ENCODE assay signal across 11 mouse cellular contexts in the genomic region with DNA sequence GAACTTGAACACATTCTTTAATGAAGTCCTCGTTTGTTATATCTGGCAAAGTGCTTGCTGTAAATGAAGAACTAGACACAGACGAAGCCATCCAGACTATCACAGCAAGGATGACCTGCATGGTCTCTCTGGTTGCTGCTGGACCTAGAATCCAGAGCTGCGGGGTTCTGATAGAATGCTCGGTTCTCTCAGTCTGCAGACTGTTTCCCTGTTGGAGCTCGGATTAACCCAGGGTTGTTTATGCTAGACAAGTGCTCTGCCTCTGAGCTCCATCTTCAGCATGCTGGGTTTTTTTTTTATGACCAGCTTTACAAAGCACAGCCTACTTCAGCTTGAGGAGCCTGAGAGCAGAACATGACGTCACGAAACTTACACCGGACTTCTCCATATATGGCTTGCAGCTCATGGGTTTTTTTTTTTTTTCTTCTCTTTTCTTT. TPM values are rescaled to one million over a fixed set of nuclear protein-coding genes. Genes with fewer than 3 reads are reported as not detected.
DNase-seq lines count a peak whose midpoint lies in the region; ATAC-seq and TF ChIP-seq lines count a peak whose summit lies in the region.
"Had no signal": no experiment of that assay in that cellular context is flagged by ENCODE, and none has a peak within 500 bp of the region (broad histone marks: within the 10 kb centered on the region; RNA-seq: fewer than 3 reads in every experiment).

No protein-coding gene starts in this region.

- 57% methylated on average over 8 of the region's 8 CpGs for WGBS in lung, embryonic 14.5 days
- WGBS in stomach, embryonic 15.5 days = 54% methylated on average over 8 of the region's 8 CpGs
- WGBS in forebrain, embryonic 11.5 days = 85% methylated on average over 8 of the region's 8 CpGs

- TF ChIP-seq CTCF in lung, embryonic 14.5 days (IDR thresholded peaks at IDR 0.05; ENCODE audit: low read depth) = no peak

- H3K4me1 ChIP-seq in lung, embryonic 14.5 days (ENCODE audit: insufficient read depth) = no peaks in the 10 kb centered on the region
- H3K4me1 ChIP-seq in stomach, embryonic 15.5 days = no peaks in the 10 kb centered on the region
- H3K4me1 ChIP-seq in forebrain, embryonic 11.5 days (replicated peaks; ENCODE audit: control insufficient read depth, insufficient read depth, low read length) = no peaks in the 10 kb centered on the region
- H3K4me1 ChIP-seq: midbrain, embryonic 13.5 days had no signal

- no peak overlapping the region for H3K27ac ChIP-seq in lung, embryonic 14.5 days (ENCODE audit: low read depth)
- H3K27ac ChIP-seq in stomach, embryonic 15.5 days = peak overlapping the region; percentile 49
- no peak overlapping the region for H3K27ac ChIP-seq in forebrain, embryonic 11.5 days (ENCODE audit: low read depth, low read length)
- H3K27ac ChIP-seq: midbrain, embryonic 13.5 days had no signal

- no peaks in the 10 kb centered on the region for H3K36me3 ChIP-seq in lung, embryonic 14.5 days (ENCODE audit: insufficient read depth)
- H3K36me3 ChIP-seq in stomach, embryonic 15.5 days = no peaks in the 10 kb centered on the region
- no peaks in the 10 kb centered on the region for H3K36me3 ChIP-seq in forebrain, embryonic 11.5 days (ENCODE audit: control insufficient read depth, insufficient read depth, low read length)
- H3K36me3 ChIP-seq: midbrain, embryonic 13.5 days had no signal

- ATAC-seq in common myeloid progenitor, adult 5-6 weeks (replicated peaks; ENCODE audit: low read depth, poor library complexity, severe bottlenecking) = peak; percentile 45
- no peak for ATAC-seq in lung, embryonic 14.5 days (ENCODE audit: insufficient read depth)
- peak; percentile 42; the same call in 1 of the 2 replicates for ATAC-seq in stomach, embryonic 15.5 days (ENCODE audit: insufficient read depth, low FRiP score, low read depth)
- no peak for ATAC-seq in forebrain, embryonic 11.5 days (replicated peaks; ENCODE audit: low FRiP score)
- ATAC-seq: midbrain, embryonic 13.5 days had no signal

- H3K4me2 ChIP-seq in lung, embryonic 14.5 days = no peak overlapping the region
- H3K4me2 ChIP-seq in stomach, embryonic 15.5 days = no peak overlapping the region
- no peak overlapping the region for H3K4me2 ChIP-seq in forebrain, embryonic 11.5 days (ENCODE audit: low read depth, low read length, severe bottlenecking)
- H3K4me2 ChIP-seq: midbrain, embryonic 13.5 days had no signal

- H3K27me3 ChIP-seq in lung, embryonic 14.5 days (ENCODE audit: insufficient read depth, low read length) = no peaks in the 10 kb centered on the region
- H3K27me3 ChIP-seq in stomach, embryonic 15.5 days (replicated peaks) = no peaks in the 10 kb centered on the region
- H3K27me3 ChIP-seq in forebrain, embryonic 11.5 days (ENCODE audit: control insufficient read depth, insufficient read depth, low read length) = no peaks in the 10 kb centered on the region
- H3K27me3 ChIP-seq: midbrain, embryonic 13.5 days had no signal

- DNase-seq in CD8-positive naive resting alpha-beta T cell, adult 2 months (ENCODE audit: low read depth in 2 of 2, low spot score in 2 of 2) = peak; percentile 35 to 40
- DNase-seq in lung, embryonic 14.5 days = peak; percentile 44
- no peak for DNase-seq in cerebellum, postnatal 25 days
- no peak for DNase-seq in gastrocnemius, postnatal 10 days
- DNase-seq in forebrain, embryonic 11.5 days (ENCODE audit: low spot score) = no peak
- DNase-seq: adrenal gland, postnatal 10 days; heart, postnatal 14 days; right cerebral cortex, postnatal 25 days had no signal

- no peaks in the 10 kb centered on the region for H3K9me3 ChIP-seq in lung, embryonic 14.5 days (ENCODE audit: low read depth, low read length)
- H3K9me3 ChIP-seq in stomach, embryonic 15.5 days = no peaks in the 10 kb centered on the region
- H3K9me3 ChIP-seq in forebrain, embryonic 11.5 days (ENCODE audit: control insufficient read depth, low read length) = no peaks in the 10 kb centered on the region
- H3K9me3 ChIP-seq: midbrain, embryonic 13.5 days had no signal

- H3K9ac ChIP-seq in lung, embryonic 14.5 days = no peak overlapping the region
- H3K9ac ChIP-seq in stomach, embryonic 15.5 days = no peak overlapping the region
- no peak overlapping the region for H3K9ac ChIP-seq in forebrain, embryonic 11.5 days (ENCODE audit: low read length)
- H3K9ac ChIP-seq: midbrain, embryonic 13.5 days had no signal

- H3K4me3 ChIP-seq in lung, embryonic 14.5 days (ENCODE audit: low read depth, low read length) = no peak overlapping the region
- H3K4me3 ChIP-seq in stomach, embryonic 15.5 days (replicated peaks) = peak overlapping the region; percentile 8; the same call in 1 of the 2 replicates
- H3K4me3 ChIP-seq in forebrain, embryonic 11.5 days (ENCODE audit: low read depth, low read length) = no peak overlapping the region
- H3K4me3 ChIP-seq: midbrain, embryonic 13.5 days had no signal

RNA-seq across cellular contexts. Expression of gene Glipr1, which starts 5.5 kb away (rescaled TPM):
- 278 and 338 TPM in 2 replicates for total RNA-seq in common myeloid progenitor, adult 5-6 weeks (2017)
- polyA plus RNA-seq in lung, embryonic 14.5 days (2014; fragmentation: Nextera tagmentation; extraction: Ambion mirVana) = 1.5 and 3.0 TPM in 2 replicates
- polyA plus RNA-seq in stomach, embryonic 15.5 days (2015; fragmentation: Nextera tagmentation; extraction: Ambion mirVana) = 11.1 and 13.4 TPM in 2 replicates
- under 1 TPM; 0.31 to 0.65 TPM for total RNA-seq in gastrocnemius, postnatal 10 days (2021)
- 0.31 and 1.6 TPM in 2 replicates for polyA plus RNA-seq in forebrain, embryonic 11.5 days (2014; fragmentation: Nextera tagmentation; extraction: Ambion mirVana)

RNA-seq across cellular contexts. Expression of gene Krr1, which starts 24.5 kb away (rescaled TPM):
- 49.8 and 51.7 TPM in 2 replicates for total RNA-seq in common myeloid progenitor, adult 5-6 weeks (2017)
- polyA plus RNA-seq in lung, embryonic 14.5 days (2014; fragmentation: Nextera tagmentation; extraction: Ambion mirVana) = 53.9 and 55.6 TPM in 2 replicates
- 39.4 and 39.7 TPM in 2 replicates for polyA plus RNA-seq in stomach, embryonic 15.5 days (2015; fragmentation: Nextera tagmentation; extraction: Ambion mirVana)
- total RNA-seq in gastrocnemius, postnatal 10 days (2021) = 10 to 100 TPM; 25.0 to 25.4 TPM
- polyA plus RNA-seq in forebrain, embryonic 11.5 days (2014; fragmentation: Nextera tagmentation; extraction: Ambion mirVana) = 63.3 and 70.7 TPM in 2 replicates

Comparison
In these comparisons a context has a peak if more than half of its experiments do, and no peak if none do; other contexts are left out.
1. DNase-seq: peak in CD8-positive naive resting alpha-beta T cell, adult 2 months (2 of 2) and lung, embryonic 14.5 days (single experiment); none in cerebellum, postnatal 25 days (0 of 2), gastrocnemius, postnatal 10 days (single experiment) and forebrain, embryonic 11.5 days (single experiment).
2. ATAC-seq: peak in common myeloid progenitor, adult 5-6 weeks (single experiment) and stomach, embryonic 15.5 days (single experiment); none in lung, embryonic 14.5 days (single experiment) and forebrain, embryonic 11.5 days (single experiment).